Mouse (Mus musculus): ENCODE data around the gene Fam24a. TPM values are rescaled to one million over a fixed set of nuclear protein-coding genes. Genes with fewer than 3 reads are reported as not detected.

Fam24a gene
- polyA plus RNA-seq (2012; fragmentation: generic; extraction: Trizol), result not detected

GRCm38 (mm10) chr7:131333564-131333963 lies at the start of gene Fam24a:
Gene Fam24a, plus strand, starts transcription at chr7:131333864.

GRCm38 (mm10) chr7:131322192-131322591 lies 11.5 kb upstream of the Fam24a start, which contains the start of gene Cuzd1:
Gene Cuzd1, minus strand, starts transcription at chr7:131322292.

DNA sequence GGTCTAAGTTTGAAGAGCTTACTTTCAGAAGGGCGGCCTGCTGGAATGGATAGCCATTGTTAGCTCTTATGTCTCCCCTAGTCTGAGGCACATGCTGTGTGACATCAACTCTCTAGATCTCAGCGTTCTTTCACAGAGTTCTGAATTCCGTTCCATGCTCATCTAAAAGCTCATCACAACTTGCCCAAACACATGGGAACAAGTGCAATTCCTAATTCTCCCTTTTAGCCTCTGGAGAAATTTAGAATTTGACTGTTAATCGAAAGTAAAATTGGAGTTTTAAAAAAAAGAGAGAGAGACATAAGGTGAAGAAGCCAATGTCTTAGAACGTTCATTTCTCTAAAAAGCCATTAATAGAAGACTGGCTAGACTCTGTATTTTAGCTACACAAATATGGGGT lies 4.2 kb upstream of the Fam24a start, which contains the start of gene Fam24b:
Fam24b (minus strand) TSS at position 101 of the 400 bp plus-strand sequence.

DNA sequence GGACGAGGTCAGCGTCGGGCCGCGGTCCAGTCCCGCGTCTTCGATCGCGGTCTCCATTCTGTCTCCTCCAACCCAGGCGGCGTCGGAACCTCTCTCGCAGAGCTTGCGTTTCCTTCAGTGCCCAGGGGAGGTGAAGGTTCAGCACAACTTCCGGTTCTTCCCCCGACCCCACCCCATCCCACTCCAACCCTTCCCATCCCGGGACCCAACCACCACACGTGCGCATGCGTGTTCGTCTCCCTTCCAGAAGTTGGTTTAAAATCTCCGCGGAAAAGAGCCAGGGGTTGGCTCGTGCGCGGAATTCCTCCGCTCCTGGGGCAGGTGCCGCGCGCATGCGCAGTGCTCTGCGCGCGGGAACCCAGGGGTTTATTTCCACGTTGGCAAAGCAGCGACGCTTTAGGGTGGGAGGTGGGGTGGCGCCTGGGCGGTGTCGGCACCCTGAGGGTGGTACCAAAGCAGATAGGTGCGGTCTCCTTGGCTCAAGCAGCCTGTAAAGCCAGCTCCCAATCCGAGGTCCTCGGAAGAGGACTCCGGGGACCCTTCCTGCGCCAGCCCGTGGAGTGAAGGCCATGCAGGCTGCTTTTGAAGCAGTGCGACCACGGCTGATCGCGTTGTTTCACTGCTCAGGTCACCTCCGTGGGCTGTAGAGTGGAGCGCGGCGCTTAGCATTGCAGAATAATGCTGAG lies 29.1 kb downstream of the Fam24a start, which contains the start of gene 2310057M21Rik:
2310057M21Rik (minus strand) TSS at position 145 of the 686 bp plus-strand sequence.

DNA sequence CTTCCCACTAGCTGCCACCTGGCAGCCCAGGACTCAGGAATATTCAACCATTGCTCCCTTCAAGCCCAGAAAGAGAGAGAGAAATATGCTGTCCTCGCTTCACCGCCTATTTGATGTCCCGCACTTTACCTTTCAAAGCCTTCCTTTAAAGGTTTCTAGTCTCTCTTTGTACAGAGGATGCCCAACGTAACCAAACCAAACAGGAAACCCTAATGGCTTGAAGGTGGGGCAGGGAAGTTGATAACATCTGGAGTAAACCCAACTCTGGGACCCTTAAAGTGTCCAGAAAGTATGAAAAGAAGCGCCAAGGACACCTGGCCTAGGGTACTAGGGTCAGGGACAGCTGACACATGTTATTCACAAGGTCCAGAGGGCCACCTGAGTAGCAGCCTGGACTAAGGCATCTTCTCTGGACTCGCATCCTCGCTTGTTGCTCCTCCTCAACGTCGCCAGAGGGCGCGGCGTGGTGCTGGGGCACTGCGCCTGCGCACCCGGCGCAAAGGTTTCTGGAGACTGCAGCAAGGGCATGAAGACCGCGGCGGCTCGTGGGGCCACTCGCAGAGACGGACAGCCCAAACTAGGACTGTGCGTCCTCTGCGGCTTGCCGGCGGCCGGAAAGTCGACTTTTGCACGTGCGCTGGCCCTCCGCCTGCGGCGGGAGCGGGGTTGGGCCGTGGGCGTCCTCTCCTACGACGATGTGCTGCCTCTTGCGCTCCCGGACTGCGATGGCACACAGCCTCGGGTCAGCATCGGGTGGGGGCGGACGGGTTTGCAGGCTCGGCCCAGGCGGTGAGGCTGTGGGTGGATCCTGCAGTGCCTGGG lies 37.2 kb downstream of the Fam24a start, which contains the start of gene Pstk:
Pstk (plus strand) TSS at position 494 of the 822 bp plus-strand sequence.

Other genes with a start within 250 kb of the Fam24a start
- not detected for gene 4933402N03Rik, start 187.6 kb upstream of the Fam24a start, polyA plus RNA-seq (2012; fragmentation: generic; extraction: Trizol)
- under 1 TPM; 0.01 to 0.02 TPM for gene 5430419D17Rik, start 159.5 kb upstream of the Fam24a start, polyA plus RNA-seq (2012; fragmentation: generic; extraction: Trizol)
- not detected for gene Cuzd1, start 11.6 kb upstream of the Fam24a start, polyA plus RNA-seq (2012; fragmentation: generic; extraction: Trizol)
- under 1 TPM in 1 of 2 experiments, not detected in 1; 0.15 TPM for gene Fam24b, start 4.3 kb upstream of the Fam24a start, polyA plus RNA-seq (2012; fragmentation: generic; extraction: Trizol)
- gene 2310057M21Rik, start 28.9 kb downstream of the Fam24a start, polyA plus RNA-seq (2012; fragmentation: generic; extraction: Trizol), result 1 to 10 TPM; 1.1 to 3.5 TPM
- 10 to 100 TPM; 11.3 to 29.2 TPM for gene Pstk, start 37.3 kb downstream of the Fam24a start, polyA plus RNA-seq (2012; fragmentation: generic; extraction: Trizol)
- 1 to 10 TPM; 2.3 to 3.4 TPM for gene Ikzf5, start 76.7 kb downstream of the Fam24a start, polyA plus RNA-seq (2012; fragmentation: generic; extraction: Trizol)
- 10 to 100 TPM in 1 of 2 experiments, under 1 TPM in 1; 0.60 to 17.5 TPM for gene Acadsb, start 76.7 kb downstream of the Fam24a start, polyA plus RNA-seq (2012; fragmentation: generic; extraction: Trizol)
- not detected for gene Hmx3, start 209.0 kb downstream of the Fam24a start, polyA plus RNA-seq (2012; fragmentation: generic; extraction: Trizol)
- gene Hmx2, start 214.9 kb downstream of the Fam24a start, polyA plus RNA-seq (2012; fragmentation: generic; extraction: Trizol), result 1 to 10 TPM; 1.7 to 2.1 TPM
- 100 to 1,000 TPM in 1 of 2 experiments, 10 to 100 TPM in 1; 74.7 to 108 TPM for gene Bub3, start 226.4 kb downstream of the Fam24a start, polyA plus RNA-seq (2012; fragmentation: generic; extraction: Trizol)